Mouse (Mus musculus) gastrocnemius, postnatal 36 days (tissue): ENCODE measurements around the gene Ccsap. TPM values are rescaled to one million over a fixed set of nuclear protein-coding genes. Genes with fewer than 3 reads are reported as not detected.
A peak's percentile ranks its signal among the peaks of the same experiment; 100 is the strongest.

ENCODE experiments used
- DNase-seq, 2 experiments: peaks; one replicate each; pipeline ENCODE4 v3.0.0; 2022
- intact Hi-C: fragments of 180-260 bp; cut with DNase I; formaldehyde crosslinking; loops from one replicate; pipeline ENCODE4 v1.15.1; 2025
- long read RNA-seq, 2 experiments: library from polyadenylated mRNA; stranded (forward); transcript quantifications; one replicate each; pipeline ENCODE4 v2.0.0; 2021
- total RNA-seq, 2 experiments: library from RNA; stranded (reverse); gene quantifications; 2 replicates each; pipeline ENCODE4 v1.2.3; 2021

The Ccsap gene
- total RNA-seq, result under 1 TPM; 0.54 to 0.66 TPM
- long read RNA-seq, experiment 1, partial matches to known transcripts, result 0 of 1 reads
- long read RNA-seq, experiment 1, other reads (novel, unspliced or antisense), result 0 of 1 reads
- long read RNA-seq, experiment 2, result 0 reads

- DNase-seq, result peak in 1 of 2 experiments; percentile 47
- intact Hi-C loops, result no loop called here
These were observed at the start of gene Ccsap for GRCm38 (mm10) chr8:123859648-123860259. TSS of gene Ccsap (minus strand) at chr8:123860209.

GRCm38 (mm10) chr8:123907604-123908003, 47.6 kb upstream of the Ccsap start:
- intact Hi-C loops, result no loop called here
- no peak for DNase-seq

GRCm38 (mm10) chr8:123902653-123903052, 42.6 kb upstream of the Ccsap start:
- DNase-seq, result no peak
- intact Hi-C loops, result no loop called here

GRCm38 (mm10) chr8:123899366-123899765, 39.4 kb upstream of the Ccsap start:
- intact Hi-C loops, result no loop called here
- DNase-seq, result no peak

- DNase-seq, result no peak
- intact Hi-C loops, result no loop called here
These were observed 38.6 kb upstream of the Ccsap start for GRCm38 (mm10) chr8:123898576-123898975.

GRCm38 (mm10) chr8:123896774-123897173, 36.8 kb upstream of the Ccsap start:
- intact Hi-C loops, result no loop called here
- DNase-seq, result no peak

- DNase-seq, result no peak
- intact Hi-C loops, result no loop called here
These were observed 36.4 kb upstream of the Ccsap start for GRCm38 (mm10) chr8:123896366-123896761.

GRCm38 (mm10) chr8:123895680-123896365, 35.8 kb upstream of the Ccsap start:
- DNase-seq, result peak; percentile 44 to 52
- intact Hi-C loops, result loop anchor here (1.0 kb wide), 1 partner anchor 12 kb away; no protein-coding TSS in a partner anchor

- DNase-seq, result peak in 1 of 2 experiments; percentile 36
- intact Hi-C loops, result loop anchor here (1.0 kb wide), 1 partner anchor 11 kb away; no protein-coding TSS in a partner anchor
These were observed 35.2 kb upstream of the Ccsap start for GRCm38 (mm10) chr8:123895230-123895629.

- intact Hi-C loops, result loop anchor here (1.0 kb wide), 1 partner anchor 10 kb away; no protein-coding TSS in a partner anchor
- peak; percentile 65 to 82 for DNase-seq
These were observed 34.6 kb upstream of the Ccsap start, which contains the start of gene Acta1 for GRCm38 (mm10) chr8:123894502-123895097. TSS of gene Acta1 (minus strand) at chr8:123894751.

- intact Hi-C loops, result no loop called here
- peak in 1 of 2 experiments; percentile 40 for DNase-seq
These were observed 33.4 kb upstream of the Ccsap start for GRCm38 (mm10) chr8:123893413-123893812.

GRCm38 (mm10) chr8:123892586-123893155, 32.7 kb upstream of the Ccsap start:
- intact Hi-C loops, result no loop called here
- peak in 1 of 2 experiments; percentile 44 for DNase-seq

- intact Hi-C loops, result no loop called here
- DNase-seq, result peak; percentile 25 to 62
These were observed 32.0 kb upstream of the Ccsap start for GRCm38 (mm10) chr8:123891883-123892585.

- intact Hi-C loops, result no loop called here
- peak; percentile 44 to 61 for DNase-seq
These were observed 31.3 kb upstream of the Ccsap start for GRCm38 (mm10) chr8:123891271-123891670.

- no peak for DNase-seq
These were observed 29.8 kb upstream of the Ccsap start for GRCm38 (mm10) chr8:123889797-123890196.

GRCm38 (mm10) chr8:123887956-123888355, 27.9 kb upstream of the Ccsap start:
- DNase-seq, result no peak
- intact Hi-C loops, result no loop called here

More at GRCm38 (mm10) chr8:123889797-123890196, 29.8 kb upstream of the Ccsap start:
- intact Hi-C loops, result no loop called here

GRCm38 (mm10) chr8:123887163-123887562, 27.2 kb upstream of the Ccsap start:
- no peak for DNase-seq
- intact Hi-C loops, result no loop called here

- DNase-seq, result no peak
- intact Hi-C loops, result loop anchor here (1.0 kb wide), 1 partner anchor 10 kb away; no protein-coding TSS in a partner anchor
These were observed 24.9 kb upstream of the Ccsap start for GRCm38 (mm10) chr8:123884721-123885565.

GRCm38 (mm10) chr8:123883094-123883493, 23.1 kb upstream of the Ccsap start:
- peak; percentile 43 to 65 for DNase-seq
- intact Hi-C loops, result no loop called here
